Mouse (Mus musculus) kidney, embryonic 14.5 days (tissue): Measurements from ENCODE around the gene Vmn2r90. TPM values are rescaled to one million over a fixed set of nuclear protein-coding genes. Genes with fewer than 3 reads are reported as not detected.
A peak's percentile ranks its signal among the peaks of the same experiment; 100 is the strongest.
"Not testable (repeated sequence)": the region's sequence is repeated elsewhere in the genome, so short reads cannot be mapped to it uniquely, and the experiment has no call there.

Source experiments
- ATAC-seq: fragments of 200-750 bp; cut with Nextera tagmentation; 2 replicates; pipeline ENCODE4 v1.8.0; 2017; ENCODE audit warnings: moderate number of reproducible peaks, mild to moderate bottlenecking, moderate TSS enrichment, moderate library complexity; ENCODE audit not compliant: low FRiP score, low TSS enrichment
- H3K27ac ChIP-seq: fragments of 300-500 bp; sonication (generic); 2 replicates; pipeline ENCODE4 v1.5.1; 2014; ENCODE audit warnings: low read depth, mild to moderate bottlenecking, low read length, moderate library complexity, mixed read lengths
- H3K27me3 ChIP-seq: fragments of 300-500 bp; sonication (generic); 2 replicates; pipeline ENCODE4 v1.6.1; 2014; ENCODE audit warnings: mild to moderate bottlenecking, low read length; ENCODE audit not compliant: control insufficient read depth, insufficient read depth
- H3K36me3 ChIP-seq: fragments of 300-500 bp; sonication (generic); 2 replicates; pipeline ENCODE4 v1.6.1; 2014; ENCODE audit warnings: low read length, mixed read lengths; ENCODE audit not compliant: control insufficient read depth, insufficient read depth
- H3K4me1 ChIP-seq: fragments of 300-500 bp; sonication (generic); 2 replicates; pipeline ENCODE4 v1.6.1; 2014; ENCODE audit warnings: low read length, mixed read lengths; ENCODE audit not compliant: control insufficient read depth, insufficient read depth
- H3K4me2 ChIP-seq: fragments of 300-500 bp; sonication (generic); replicated peaks from 2 replicates; pipeline ENCODE4 v1.6.1; 2014; ENCODE audit warnings: low read depth, mild to moderate bottlenecking, low read length
- H3K4me3 ChIP-seq: fragments of 300-500 bp; sonication (generic); 2 replicates; pipeline ENCODE4 v1.5.1; 2014; ENCODE audit warnings: mild to moderate bottlenecking, low read length
- H3K9ac ChIP-seq: fragments of 300-500 bp; sonication (generic); 2 replicates; pipeline ENCODE4 v1.6.1; 2014; ENCODE audit warnings: low read depth, mild to moderate bottlenecking, low read length, moderate library complexity
- H3K9me3 ChIP-seq: fragments of 300-500 bp; sonication (generic); 2 replicates; pipeline ENCODE4 v1.6.1; 2016; ENCODE audit warnings: low read length; ENCODE audit not compliant: control insufficient read depth
- WGBS: fragments of 180-500 bp; shearing (Covaris S2); extraction: QIAGEN DNeasy Blood & Tissue Kit; methylation state at CpG from one replicate; pipeline ENCODE4 v1.1.7; 2014; 5-methylcytosine and 5-hydroxymethylcytosine counted together
- polyA plus RNA-seq: library from polyadenylated mRNA; unstranded; fragments of >200 nt; fragmentation: Nextera tagmentation; extraction: Ambion mirVana; gene quantifications from 2 replicates; pipeline ENCODE4 v1.2.1, GENCODE M21; 2014

Vmn2r90 gene
- polyA plus RNA-seq, 1 experiment from 2014 or later = not detected

DNA sequence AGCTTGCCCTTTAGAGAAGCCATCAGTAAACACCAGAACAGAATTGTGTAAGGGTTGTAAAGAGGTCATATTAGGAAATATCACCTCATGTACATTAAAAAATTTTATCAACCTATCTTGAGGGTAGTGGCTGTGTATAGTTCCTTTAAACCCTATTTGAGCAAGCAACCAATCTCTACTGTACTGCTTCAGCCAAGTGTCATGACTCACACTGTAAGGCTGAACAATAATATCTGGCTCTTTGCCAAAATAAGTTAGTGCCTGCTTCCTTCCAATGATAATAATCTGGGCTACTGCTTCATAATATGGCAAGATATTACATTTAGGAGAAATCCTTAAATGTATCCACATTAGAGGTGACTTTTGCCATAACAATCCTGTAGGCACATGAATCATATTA lies 38.0 kb downstream of the Vmn2r90 start:
- not testable (repeated sequence) for ATAC-seq, H3K4me1 ChIP-seq, H3K4me2 ChIP-seq, H3K9ac ChIP-seq, H3K27ac ChIP-seq, H3K9me3 ChIP-seq, H3K36me3 ChIP-seq, H3K27me3 ChIP-seq, H3K4me3 ChIP-seq

- not testable (repeated sequence) for ATAC-seq, H3K9me3 ChIP-seq, H3K36me3 ChIP-seq, H3K4me1 ChIP-seq, H3K4me2 ChIP-seq, H3K9ac ChIP-seq, H3K27me3 ChIP-seq, H3K27ac ChIP-seq, H3K4me3 ChIP-seq
- 7% methylated on average over 4 of the region's 4 CpGs for WGBS
Observed at GRCm38 (mm10) chr17:17749371-17749770, 45.8 kb downstream of the Vmn2r90 start.

DNA sequence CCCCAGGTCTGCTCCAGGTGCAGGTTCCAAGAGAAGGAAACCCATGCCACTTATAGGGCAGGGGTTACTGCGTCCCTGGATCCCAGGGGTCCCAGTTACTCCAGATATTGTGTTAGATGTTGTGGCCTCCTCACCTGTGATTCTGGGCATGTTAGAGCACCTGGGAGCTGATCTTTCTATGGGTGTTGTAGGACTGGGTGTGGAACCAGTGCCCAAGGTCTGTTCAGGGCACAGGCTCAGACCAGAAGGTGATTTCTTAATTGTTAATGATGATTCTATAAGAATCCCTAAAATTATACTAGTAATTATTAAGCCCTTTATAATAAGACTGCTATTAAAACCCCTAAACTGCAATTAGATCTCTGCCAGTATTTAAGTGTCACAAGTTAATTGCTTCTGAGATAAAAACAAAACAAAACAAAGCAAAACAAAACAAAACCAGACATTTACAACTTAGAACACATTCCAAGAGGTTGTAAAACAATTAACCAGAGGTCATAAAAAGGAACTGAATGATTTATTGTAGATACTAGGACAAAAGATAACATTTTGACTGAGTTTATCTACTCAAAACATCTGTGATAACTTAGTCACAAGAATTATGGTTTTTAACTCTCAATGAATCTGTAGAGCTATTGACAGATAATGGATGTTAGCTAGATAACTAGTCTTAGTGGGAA lies 59.2 kb downstream of the Vmn2r90 start:
- no peaks in the 10 kb centered on the region for H3K9me3 ChIP-seq
- H3K4me3 ChIP-seq = no peak overlapping the region

DNA sequence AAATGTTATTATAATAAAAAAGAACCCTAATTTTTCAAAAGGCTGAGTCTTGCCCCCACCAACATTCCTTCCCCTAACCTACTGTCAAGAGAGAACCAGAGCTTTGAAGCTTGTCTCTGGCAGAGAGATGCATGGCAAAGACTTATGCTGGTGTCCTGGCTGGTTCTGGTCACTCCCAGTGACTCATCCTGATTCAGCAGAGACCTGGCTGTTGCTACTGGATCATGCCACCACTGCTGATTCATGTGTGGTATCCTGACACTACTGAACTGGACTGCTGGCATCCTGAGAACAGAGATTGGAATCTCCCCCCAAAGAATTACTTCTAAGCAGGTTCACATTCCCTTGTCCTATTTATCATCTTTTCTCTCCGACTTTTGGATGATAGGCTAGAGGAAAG lies 60.7 kb downstream of the Vmn2r90 start:
- no peak for ATAC-seq
- no peaks in the 10 kb centered on the region for H3K36me3 ChIP-seq
- no peaks in the 10 kb centered on the region for H3K9me3 ChIP-seq
- H3K4me2 ChIP-seq = no peak overlapping the region
- no peaks in the 10 kb centered on the region for H3K4me1 ChIP-seq
- H3K27me3 ChIP-seq = peaks cover 5% of the 10 kb centered on the region; the same call in 1 of the 2 replicates
- no peak overlapping the region for H3K4me3 ChIP-seq
- WGBS = 41% methylated on average over 1 of the region's 1 CpGs
- H3K9ac ChIP-seq = no peak overlapping the region
- no peak overlapping the region for H3K27ac ChIP-seq

More for the DNA sequence above, 59.2 kb downstream of the Vmn2r90 start:
- Histone ChIP-seq H3K4me1 (no peaks in the 10 kb centered on the region), H3K9ac (no peak overlapping the region), H3K4me2 (no peak overlapping the region), H3K27ac (no peak overlapping the region), H3K27me3 (peaks cover 5% of the 10 kb centered on the region; the same call in 1 of the 2 replicates), H3K36me3 (no peaks in the 10 kb centered on the region)
- WGBS = 78% methylated on average over 1 of the region's 1 CpGs
- ATAC-seq = no peak

GRCm38 (mm10) chr17:17766481-17766880 lies 62.9 kb downstream of the Vmn2r90 start:
- H3K27ac ChIP-seq = no peak overlapping the region
- ATAC-seq = peak; percentile 69
- H3K9me3 ChIP-seq = no peaks in the 10 kb centered on the region
- no peaks in the 10 kb centered on the region for H3K36me3 ChIP-seq
- no peak overlapping the region for H3K4me3 ChIP-seq
- H3K4me2 ChIP-seq = no peak overlapping the region
- H3K9ac ChIP-seq = no peak overlapping the region
- H3K27me3 ChIP-seq = peaks cover 5% of the 10 kb centered on the region; the same call in 1 of the 2 replicates
- WGBS = 15% methylated on average over 3 of the region's 3 CpGs
- H3K4me1 ChIP-seq = no peaks in the 10 kb centered on the region

Other genes starting within 250 kb of the Vmn2r90 start
- gene Lnpep, start 78.7 kb upstream of the Vmn2r90 start, polyA plus RNA-seq = 11.3 and 12.4 TPM in 2 replicates
- gene Spaca6, start 123.4 kb downstream of the Vmn2r90 start, polyA plus RNA-seq = 22.9 and 32.8 TPM in 2 replicates
- gene Has1, start 151.5 kb downstream of the Vmn2r90 start, polyA plus RNA-seq = 1.1 and 1.6 TPM in 2 replicates
- 0.16 TPM in 1 of 2 replicates, not detected in the other for gene Fpr1, start 180.2 kb downstream of the Vmn2r90 start, polyA plus RNA-seq
- 0.23 and 0.34 TPM in 2 replicates for gene Fpr2, start 184.1 kb downstream of the Vmn2r90 start, polyA plus RNA-seq
- gene Fpr3, start 184.1 kb downstream of the Vmn2r90 start, polyA plus RNA-seq = not detected in 2 replicates